Mouse (Mus musculus): ENCODE results near the gene Rexo1. TPM values are rescaled to one million over a fixed set of nuclear protein-coding genes. Genes with fewer than 3 reads are reported as not detected.

Gene Rexo1
- total RNA-seq, 1 experiment from 2014 or later = 19.2 TPM

GRCm38 (mm10) chr10:80587305-80587657, 25.9 kb upstream of the Rexo1 start:
- no peak for ATAC-seq (replicated peaks in 1 of 2; ENCODE audit: insufficient read depth in 1 of 2, low FRiP score in 2 of 2, low TSS enrichment in 1 of 2, low read depth in 1 of 2, poor library complexity in 2 of 2, severe bottlenecking in 2 of 2)

GRCm38 (mm10) chr10:80586407-80587304, 25.3 kb upstream of the Rexo1 start:
- no peak for ATAC-seq (replicated peaks in 1 of 2; ENCODE audit: insufficient read depth in 1 of 2, low FRiP score in 2 of 2, low TSS enrichment in 1 of 2, low read depth in 1 of 2, poor library complexity in 2 of 2, severe bottlenecking in 2 of 2)

GRCm38 (mm10) chr10:80585581-80585980, 24.2 kb upstream of the Rexo1 start:
- ATAC-seq (replicated peaks in 1 of 2; ENCODE audit: insufficient read depth in 1 of 2, low FRiP score in 2 of 2, low TSS enrichment in 1 of 2, low read depth in 1 of 2, poor library complexity in 2 of 2, severe bottlenecking in 2 of 2) = no peak

GRCm38 (mm10) chr10:80584642-80585552, 23.5 kb upstream of the Rexo1 start:
- no peak for ATAC-seq (replicated peaks in 1 of 2; ENCODE audit: insufficient read depth in 1 of 2, low FRiP score in 2 of 2, low TSS enrichment in 1 of 2, low read depth in 1 of 2, poor library complexity in 2 of 2, severe bottlenecking in 2 of 2)

- ATAC-seq (replicated peaks in 1 of 2; ENCODE audit: insufficient read depth in 1 of 2, low FRiP score in 2 of 2, low TSS enrichment in 1 of 2, low read depth in 1 of 2, poor library complexity in 2 of 2, severe bottlenecking in 2 of 2) = no peak
Observed at GRCm38 (mm10) chr10:80584045-80584488, 22.7 kb upstream of the Rexo1 start.

- ATAC-seq (replicated peaks in 1 of 2; ENCODE audit: insufficient read depth in 1 of 2, low FRiP score in 2 of 2, low TSS enrichment in 1 of 2, low read depth in 1 of 2, poor library complexity in 2 of 2, severe bottlenecking in 2 of 2) = no peak
Observed at GRCm38 (mm10) chr10:80583047-80583446, 21.7 kb upstream of the Rexo1 start.

- ATAC-seq (replicated peaks in 1 of 2; ENCODE audit: insufficient read depth in 1 of 2, low FRiP score in 2 of 2, low TSS enrichment in 1 of 2, low read depth in 1 of 2, poor library complexity in 2 of 2, severe bottlenecking in 2 of 2) = peak; percentile 26 to 57; a peak in 3 of 4 replicates
Observed at GRCm38 (mm10) chr10:80578911-80579310, 17.6 kb upstream of the Rexo1 start.

- peak; percentile 65 to 75 for ATAC-seq (replicated peaks in 1 of 2; ENCODE audit: insufficient read depth in 1 of 2, low FRiP score in 2 of 2, low TSS enrichment in 1 of 2, low read depth in 1 of 2, poor library complexity in 2 of 2, severe bottlenecking in 2 of 2)
Observed at GRCm38 (mm10) chr10:80578131-80578750, 16.9 kb upstream of the Rexo1 start.

GRCm38 (mm10) chr10:80577195-80578130, 16.1 kb upstream of the Rexo1 start, which contains the start of gene Klf16:
Gene Klf16, minus strand, starts transcription at chr10:80577321.
- peak; percentile 60 to 70 for ATAC-seq (replicated peaks in 1 of 2; ENCODE audit: insufficient read depth in 1 of 2, low FRiP score in 2 of 2, low TSS enrichment in 1 of 2, low read depth in 1 of 2, poor library complexity in 2 of 2, severe bottlenecking in 2 of 2)

- ATAC-seq (replicated peaks in 1 of 2; ENCODE audit: insufficient read depth in 1 of 2, low FRiP score in 2 of 2, low TSS enrichment in 1 of 2, low read depth in 1 of 2, poor library complexity in 2 of 2, severe bottlenecking in 2 of 2) = no peak
Observed at GRCm38 (mm10) chr10:80576351-80577194, 15.2 kb upstream of the Rexo1 start.

GRCm38 (mm10) chr10:80575925-80576324, 14.6 kb upstream of the Rexo1 start:
- no peak for ATAC-seq (replicated peaks in 1 of 2; ENCODE audit: insufficient read depth in 1 of 2, low FRiP score in 2 of 2, low TSS enrichment in 1 of 2, low read depth in 1 of 2, poor library complexity in 2 of 2, severe bottlenecking in 2 of 2)

- no peak for ATAC-seq (replicated peaks in 1 of 2; ENCODE audit: insufficient read depth in 1 of 2, low FRiP score in 2 of 2, low TSS enrichment in 1 of 2, low read depth in 1 of 2, poor library complexity in 2 of 2, severe bottlenecking in 2 of 2)
Observed at GRCm38 (mm10) chr10:80574896-80575295, 13.5 kb upstream of the Rexo1 start.

GRCm38 (mm10) chr10:80573944-80574343, 12.6 kb upstream of the Rexo1 start:
- no peak for ATAC-seq (replicated peaks in 1 of 2; ENCODE audit: insufficient read depth in 1 of 2, low FRiP score in 2 of 2, low TSS enrichment in 1 of 2, low read depth in 1 of 2, poor library complexity in 2 of 2, severe bottlenecking in 2 of 2)

GRCm38 (mm10) chr10:80572477-80572876, 11.1 kb upstream of the Rexo1 start:
- ATAC-seq (replicated peaks in 1 of 2; ENCODE audit: insufficient read depth in 1 of 2, low FRiP score in 2 of 2, low TSS enrichment in 1 of 2, low read depth in 1 of 2, poor library complexity in 2 of 2, severe bottlenecking in 2 of 2) = no peak

- ATAC-seq (replicated peaks in 1 of 2; ENCODE audit: insufficient read depth in 1 of 2, low FRiP score in 2 of 2, low TSS enrichment in 1 of 2, low read depth in 1 of 2, poor library complexity in 2 of 2, severe bottlenecking in 2 of 2) = peak; percentile 5 to 18; a peak in 1 of 4 replicates
Observed at GRCm38 (mm10) chr10:80570871-80571836, 9.8 kb upstream of the Rexo1 start.
